Mouse (Mus musculus) central nervous system, embryonic 18 days (tissue): Measurements from ENCODE around the gene Zscan25. TPM values are rescaled to one million over a fixed set of nuclear protein-coding genes. Genes with fewer than 3 reads are reported as not detected.

Experiments used
- polyA plus RNA-seq: library from polyadenylated mRNA; depleted of rRNA; stranded (reverse); fragments of >200 nt; gene quantifications from 2 replicates; pipeline ENCODE4 v1.2.3, GENCODE M21; 2012; rRNA removed

Zscan25 gene
- 15.4 and 17.4 TPM in 2 replicates for polyA plus RNA-seq

DNA sequence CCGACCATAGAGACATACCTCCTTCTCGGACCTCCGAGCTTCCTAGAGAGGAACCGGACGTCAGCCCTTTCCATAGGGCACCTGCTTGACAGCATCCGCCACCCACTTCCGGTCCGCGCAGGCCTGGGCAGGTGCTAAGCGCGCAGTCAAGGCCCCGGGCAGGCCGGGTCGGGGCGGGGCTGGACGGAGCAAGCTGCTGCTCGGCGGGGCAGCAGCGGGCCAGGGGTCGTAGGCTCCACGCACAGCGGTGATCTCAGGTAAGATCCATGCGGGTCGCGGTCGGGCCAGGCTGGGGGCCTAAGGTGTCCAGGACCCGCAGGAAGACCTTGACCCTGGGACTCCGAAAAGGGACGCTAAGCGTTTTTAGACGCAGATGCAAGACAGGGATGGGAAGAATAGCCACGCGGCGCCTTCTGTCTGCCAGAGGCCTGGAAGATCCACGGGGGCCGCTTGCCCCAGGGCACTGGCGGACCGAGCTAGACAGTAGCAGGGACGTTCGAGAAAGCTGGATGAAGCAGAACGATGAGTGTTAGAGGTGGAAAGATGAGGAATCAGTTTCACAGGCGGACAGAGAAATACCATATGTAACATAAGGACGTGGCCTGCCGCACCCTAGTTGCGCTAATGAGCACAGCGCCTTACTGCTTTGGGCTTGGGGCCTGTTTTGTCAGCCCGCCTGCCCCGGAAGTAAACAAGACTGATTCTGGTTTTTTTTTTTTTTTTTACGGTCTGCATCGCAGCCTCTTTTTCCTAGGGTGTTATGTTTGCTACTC is at the start of gene Zscan25:
Zscan25 (plus strand) TSS at position 130 of the 773 bp plus-strand sequence.

DNA sequence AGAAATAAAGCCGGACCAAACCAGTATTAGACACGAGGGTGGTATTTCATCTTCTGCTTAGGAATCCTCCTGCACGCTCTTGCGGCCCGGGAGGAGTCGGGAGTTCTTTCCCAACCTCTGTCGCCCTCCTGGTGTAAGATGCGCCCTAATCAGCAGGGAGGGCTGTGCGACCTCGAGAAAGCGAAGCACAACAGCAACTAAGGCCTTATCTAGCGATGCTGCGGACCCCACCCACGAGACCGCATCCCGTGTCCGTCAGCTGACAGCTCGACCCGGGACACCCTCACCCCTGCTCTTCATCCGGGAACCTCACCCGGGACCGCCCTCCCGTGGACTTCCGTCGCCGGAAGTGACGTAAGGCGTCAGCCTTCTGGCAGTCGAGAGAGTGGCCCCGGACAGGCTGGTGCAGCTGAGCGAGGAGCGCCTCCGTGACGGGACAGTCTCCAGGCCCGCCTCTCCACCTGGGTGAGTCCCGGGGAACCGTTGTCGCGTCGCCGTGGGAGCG is 48.9 kb upstream of the Zscan25 start, which contains the start of gene Zfp655:
Zfp655 (plus strand) TSS at position 349 of the 505 bp plus-strand sequence.

Other genes starting within 250 kb of the Zscan25 start
- gene Gm4871, start 247.7 kb upstream of the Zscan25 start, polyA plus RNA-seq = not detected in 2 replicates
- not detected in 2 replicates for gene 1700018F24Rik, start 237.5 kb upstream of the Zscan25 start, polyA plus RNA-seq
- gene Arpc1a, start 196.7 kb upstream of the Zscan25 start, polyA plus RNA-seq = 265 and 275 TPM in 2 replicates
- gene Kpna7, start 196.5 kb upstream of the Zscan25 start, polyA plus RNA-seq = 0.07 TPM in 1 of 2 replicates, not detected in the other
- gene Arpc1b, start 166.3 kb upstream of the Zscan25 start, polyA plus RNA-seq = 66.6 and 73.3 TPM in 2 replicates
- 116 and 119 TPM in 2 replicates for gene Pdap1, start 140.3 kb upstream of the Zscan25 start, polyA plus RNA-seq
- gene Bud31, start 140.1 kb upstream of the Zscan25 start, polyA plus RNA-seq = 130 and 142 TPM in 2 replicates
- 20.2 and 20.8 TPM in 2 replicates for gene Ptcd1, start 113.4 kb upstream of the Zscan25 start, polyA plus RNA-seq
- gene Cpsf4, start 113.3 kb upstream of the Zscan25 start, polyA plus RNA-seq = 76.1 and 81.7 TPM in 2 replicates
- gene Atp5j2, start 88.4 kb upstream of the Zscan25 start, polyA plus RNA-seq = 315 and 348 TPM in 2 replicates
- gene Zkscan14, start 78.6 kb upstream of the Zscan25 start, polyA plus RNA-seq = 6.3 and 6.5 TPM in 2 replicates
- gene Zkscan5, start 75.9 kb upstream of the Zscan25 start, polyA plus RNA-seq = 10.2 and 10.4 TPM in 2 replicates
- 17.8 and 18.6 TPM in 2 replicates for gene Zfp655, start 48.8 kb upstream of the Zscan25 start, polyA plus RNA-seq
- 0.03 and 0.04 TPM in 2 replicates for gene Cyp3a57, start 64.8 kb downstream of the Zscan25 start, polyA plus RNA-seq
- gene Cyp3a16, start 189.2 kb downstream of the Zscan25 start, polyA plus RNA-seq = not detected in 2 replicates